Mouse (Mus musculus): ENCODE data around the gene Rtkn2. TPM values are rescaled to one million over a fixed set of nuclear protein-coding genes. Genes with fewer than 3 reads are reported as not detected.

Gene Rtkn2
- polyA plus RNA-seq, 1 experiment: 0.05 TPM

- Histone ChIP-seq H3K4me3 (ENCODE audit: insufficient read depth, low read depth, low read length) (no peak overlapping the region), H3K36me3 (ENCODE audit: control insufficient read depth, insufficient read depth, low read length) (no peaks in the 10 kb centered on the region), H3K27me3 (replicated peaks; ENCODE audit: control insufficient read depth, insufficient read depth, low read length) (no peaks in the 10 kb centered on the region), H3K4me1 (ENCODE audit: control insufficient read depth, insufficient read depth, low read length) (no peaks in the 10 kb centered on the region), H3K27ac (ENCODE audit: insufficient read depth, low read depth, low read length) (no peak overlapping the region)
- no peak for TF ChIP-seq POLR2A (IDR thresholded peaks at IDR 0.05; ENCODE audit: low read depth, low read length)
- no peak for TF ChIP-seq CTCF (conservative IDR thresholded peaks at IDR 0.05; ENCODE audit: insufficient read depth, insufficient read length, low read depth, low read length)
- DNase-seq: no peak
- WGBS: 84% methylated on average over 3 of the region's 3 CpGs
Measured at GRCm38 (mm10) chr10:68025660-68026059, 46.3 kb downstream of the Rtkn2 start.

DNA sequence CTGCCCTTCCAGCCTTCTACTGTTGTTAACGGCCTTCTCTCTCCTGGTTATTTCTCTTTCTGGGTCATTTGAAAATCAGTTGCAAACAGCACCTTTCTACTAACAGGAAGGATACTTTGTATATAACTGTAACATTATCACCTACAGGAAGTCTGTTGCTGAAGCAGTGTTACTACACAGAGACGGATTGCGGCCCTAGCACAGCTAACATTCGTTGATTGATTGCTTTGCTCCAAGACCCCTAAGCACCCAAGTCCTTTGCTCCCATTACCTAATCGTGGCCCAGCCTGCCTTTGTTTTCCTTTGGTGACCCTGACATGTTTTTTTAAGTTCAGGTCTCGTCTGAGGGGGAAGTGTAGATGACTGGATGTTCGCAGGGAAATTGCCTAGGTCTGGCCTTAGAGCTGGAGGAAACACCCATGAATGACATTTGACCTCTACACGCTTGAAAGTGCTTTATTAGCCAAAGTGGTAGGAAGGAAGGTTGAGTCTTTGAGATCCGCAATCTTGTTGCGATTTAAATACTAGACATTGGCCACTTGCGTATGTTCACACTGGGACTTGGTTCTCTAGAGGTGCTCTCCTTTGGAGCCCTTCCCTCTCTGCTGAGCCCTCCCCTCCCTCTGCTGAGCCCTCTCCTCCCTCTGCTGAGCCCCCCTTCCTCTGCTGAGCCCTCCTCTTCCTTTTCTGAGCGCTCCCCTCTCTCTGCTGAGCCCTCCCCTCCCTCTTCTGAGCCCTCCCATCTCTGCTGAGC lies 49.1 kb downstream of the Rtkn2 start:
- DNase-seq: no peak
- Histone ChIP-seq H3K27ac (ENCODE audit: insufficient read depth, low read depth, low read length) (no peak overlapping the region), H3K4me1 (ENCODE audit: control insufficient read depth, insufficient read depth, low read length) (no peaks in the 10 kb centered on the region), H3K27me3 (replicated peaks; ENCODE audit: control insufficient read depth, insufficient read depth, low read length) (no peaks in the 10 kb centered on the region), H3K4me3 (ENCODE audit: insufficient read depth, low read depth, low read length) (no peak overlapping the region), H3K36me3 (ENCODE audit: control insufficient read depth, insufficient read depth, low read length) (no peaks in the 10 kb centered on the region)
- WGBS: 63% methylated on average over 12 of the region's 12 CpGs
- TF ChIP-seq CTCF (conservative IDR thresholded peaks at IDR 0.05; ENCODE audit: insufficient read depth, insufficient read length, low read depth, low read length): no peak
- no peak for TF ChIP-seq POLR2A (IDR thresholded peaks at IDR 0.05; ENCODE audit: low read depth, low read length)

DNA sequence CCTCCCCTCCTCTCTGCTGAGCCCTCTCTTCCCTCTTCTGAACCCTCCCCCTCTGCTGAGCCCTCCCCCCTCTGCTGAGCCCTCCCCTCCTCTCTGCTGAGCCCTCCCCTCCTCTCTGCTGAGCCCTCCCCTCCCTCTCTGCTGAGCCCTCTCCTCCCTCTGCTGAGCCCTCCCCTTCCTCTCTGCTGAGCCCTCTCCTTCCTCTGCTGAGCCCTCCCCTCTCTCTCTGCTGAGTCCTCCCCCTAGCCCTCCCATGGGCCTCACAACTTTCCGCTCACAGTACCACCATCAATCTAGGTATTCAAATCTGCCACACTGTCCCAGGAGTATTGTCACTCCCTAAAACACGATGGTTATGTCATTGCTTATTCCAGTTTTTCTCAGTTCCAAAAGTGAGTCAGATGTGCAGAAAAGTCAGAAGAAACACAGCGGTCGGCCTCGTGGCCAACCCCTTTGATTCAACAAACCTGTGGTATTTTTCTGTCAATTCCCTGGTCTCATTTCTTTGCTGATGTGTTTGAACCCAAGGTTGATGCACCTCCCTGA lies 49.8 kb downstream of the Rtkn2 start:
- Histone ChIP-seq H3K4me3 (ENCODE audit: insufficient read depth, low read depth, low read length) (no peak overlapping the region), H3K36me3 (ENCODE audit: control insufficient read depth, insufficient read depth, low read length) (no peaks in the 10 kb centered on the region), H3K27me3 (replicated peaks; ENCODE audit: control insufficient read depth, insufficient read depth, low read length) (no peaks in the 10 kb centered on the region), H3K27ac (ENCODE audit: insufficient read depth, low read depth, low read length) (no peak overlapping the region), H3K4me1 (ENCODE audit: control insufficient read depth, insufficient read depth, low read length) (no peaks in the 10 kb centered on the region)
- 79% methylated on average over 5 of the region's 5 CpGs for WGBS
- TF ChIP-seq POLR2A (IDR thresholded peaks at IDR 0.05; ENCODE audit: low read depth, low read length) (no peak), CTCF (conservative IDR thresholded peaks at IDR 0.05; ENCODE audit: insufficient read depth, insufficient read length, low read depth, low read length) (no peak)
- no peak for DNase-seq

- WGBS: 31% methylated on average over 6 of the region's 6 CpGs
- peak; percentile 32 for DNase-seq
- no peak overlapping the region for H3K4me3 ChIP-seq (ENCODE audit: insufficient read depth, low read depth, low read length)
- no peaks in the 10 kb centered on the region for H3K27me3 ChIP-seq (replicated peaks; ENCODE audit: control insufficient read depth, insufficient read depth, low read length)
- no peak overlapping the region for H3K27ac ChIP-seq (ENCODE audit: insufficient read depth, low read depth, low read length)
- H3K4me1 ChIP-seq (ENCODE audit: control insufficient read depth, insufficient read depth, low read length): no peaks in the 10 kb centered on the region
- no peaks in the 10 kb centered on the region for H3K36me3 ChIP-seq (ENCODE audit: control insufficient read depth, insufficient read depth, low read length)
- TF ChIP-seq CTCF (conservative IDR thresholded peaks at IDR 0.05; ENCODE audit: insufficient read depth, insufficient read length, low read depth, low read length) (no peak), POLR2A (IDR thresholded peaks at IDR 0.05; ENCODE audit: low read depth, low read length) (no peak)
Measured at GRCm38 (mm10) chr10:68030027-68030426, 50.7 kb downstream of the Rtkn2 start.

GRCm38 (mm10) chr10:68035707-68036367 lies 56.5 kb downstream of the Rtkn2 start:
- no peaks in the 10 kb centered on the region for H3K36me3 ChIP-seq (ENCODE audit: control insufficient read depth, insufficient read depth, low read length)

DNA sequence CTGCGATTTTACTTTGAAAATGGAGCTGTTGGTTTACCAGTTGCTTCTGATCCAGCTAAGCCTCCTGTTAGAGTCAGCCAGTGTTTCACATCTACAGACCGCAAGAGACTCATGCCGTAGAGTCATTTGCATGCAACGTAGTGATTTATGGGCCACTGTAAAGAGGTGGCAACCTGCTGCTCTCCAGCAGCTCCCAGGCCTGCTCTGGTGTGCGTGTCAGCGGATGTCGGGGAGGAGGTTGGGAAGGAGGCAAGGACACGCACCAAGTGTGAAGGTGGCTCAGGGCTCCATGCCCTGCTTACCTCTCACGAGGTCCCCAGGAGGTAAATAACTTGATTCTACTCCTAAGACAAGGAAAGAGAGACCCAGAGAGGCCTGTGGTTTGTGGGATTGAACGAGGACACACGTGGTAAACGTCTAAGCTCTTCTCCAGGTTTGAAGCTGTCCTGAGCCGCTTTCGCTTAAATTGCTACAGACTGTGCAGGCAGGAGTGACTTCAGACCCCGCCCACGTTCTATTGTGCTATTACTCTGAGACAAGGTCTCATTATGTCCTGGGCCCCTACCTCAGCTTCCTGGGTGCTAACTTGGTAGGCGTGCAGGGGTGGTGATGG lies 57.1 kb downstream of the Rtkn2 start:
- Histone ChIP-seq H3K27me3 (replicated peaks; ENCODE audit: control insufficient read depth, insufficient read depth, low read length) (no peaks in the 10 kb centered on the region), H3K36me3 (ENCODE audit: control insufficient read depth, insufficient read depth, low read length) (no peaks in the 10 kb centered on the region), H3K4me1 (ENCODE audit: control insufficient read depth, insufficient read depth, low read length) (no peaks in the 10 kb centered on the region), H3K4me3 (ENCODE audit: insufficient read depth, low read depth, low read length) (no peak overlapping the region), H3K27ac (ENCODE audit: insufficient read depth, low read depth, low read length) (no peak overlapping the region)
- no peak for TF ChIP-seq CTCF (conservative IDR thresholded peaks at IDR 0.05; ENCODE audit: insufficient read depth, insufficient read length, low read depth, low read length)
- TF ChIP-seq POLR2A (IDR thresholded peaks at IDR 0.05; ENCODE audit: low read depth, low read length): no peak
- DNase-seq: no peak
- 64% methylated on average over 17 of the region's 17 CpGs for WGBS

More at GRCm38 (mm10) chr10:68035707-68036367, 56.5 kb downstream of the Rtkn2 start:
- TF ChIP-seq POLR2A (IDR thresholded peaks at IDR 0.05; ENCODE audit: low read depth, low read length) (no peak), CTCF (conservative IDR thresholded peaks at IDR 0.05; ENCODE audit: insufficient read depth, insufficient read length, low read depth, low read length) (no peak)
- WGBS: 79% methylated on average over 20 of the region's 20 CpGs
- no peak for DNase-seq
- no peak overlapping the region for H3K27ac ChIP-seq (ENCODE audit: insufficient read depth, low read depth, low read length)
- no peaks in the 10 kb centered on the region for H3K4me1 ChIP-seq (ENCODE audit: control insufficient read depth, insufficient read depth, low read length)
- no peaks in the 10 kb centered on the region for H3K27me3 ChIP-seq (replicated peaks; ENCODE audit: control insufficient read depth, insufficient read depth, low read length)
- no peak overlapping the region for H3K4me3 ChIP-seq (ENCODE audit: insufficient read depth, low read depth, low read length)

Measured in kidney, adult 2 months (tissue).